Mouse (Mus musculus): ENCODE data around the gene Klhl29.
A peak's percentile ranks its signal among the peaks of the same experiment; 100 is the strongest.

Gene Klhl29

GRCm38 (mm10) chr12:5250042-5250441 is 125.4 kb downstream of the Klhl29 start:
- DNase-seq = no peak

GRCm38 (mm10) chr12:5249068-5249467 is 126.4 kb downstream of the Klhl29 start:
- no peak for DNase-seq

- no peak for DNase-seq
These were observed 128.0 kb downstream of the Klhl29 start for GRCm38 (mm10) chr12:5247505-5247904.

GRCm38 (mm10) chr12:5246721-5247341 is 128.7 kb downstream of the Klhl29 start:
- no peak for DNase-seq

- no peak for DNase-seq
These were observed 129.3 kb downstream of the Klhl29 start for GRCm38 (mm10) chr12:5246193-5246621.

- no peak for DNase-seq
These were observed 130.3 kb downstream of the Klhl29 start for GRCm38 (mm10) chr12:5245207-5245597.

GRCm38 (mm10) chr12:5244431-5245206 is 130.9 kb downstream of the Klhl29 start:
- DNase-seq = no peak

GRCm38 (mm10) chr12:5243867-5244266 is 131.6 kb downstream of the Klhl29 start:
- peak; percentile 65 for DNase-seq

GRCm38 (mm10) chr12:5243449-5243848 is 132.0 kb downstream of the Klhl29 start:
- no peak for DNase-seq

- DNase-seq = no peak
These were observed 132.7 kb downstream of the Klhl29 start for GRCm38 (mm10) chr12:5242551-5243330.

- no peak for DNase-seq
These were observed 135.8 kb downstream of the Klhl29 start for GRCm38 (mm10) chr12:5239451-5240245.

GRCm38 (mm10) chr12:5237078-5237477 is 138.4 kb downstream of the Klhl29 start:
- no peak for DNase-seq

GRCm38 (mm10) chr12:5235596-5235995 is 139.9 kb downstream of the Klhl29 start:
- no peak for DNase-seq

- DNase-seq = no peak
These were observed 145.0 kb downstream of the Klhl29 start for GRCm38 (mm10) chr12:5230504-5230903.

GRCm38 (mm10) chr12:5226676-5227654 is 148.5 kb downstream of the Klhl29 start:
- DNase-seq = no peak

- DNase-seq = peak; percentile 48
These were observed 151.9 kb downstream of the Klhl29 start for GRCm38 (mm10) chr12:5223595-5223994.

GRCm38 (mm10) chr12:5222439-5223202 is 152.9 kb downstream of the Klhl29 start:
- no peak for DNase-seq

GRCm38 (mm10) chr12:5219913-5220575 is 155.4 kb downstream of the Klhl29 start:
- peak; percentile 21 for DNase-seq

- DNase-seq = no peak
These were observed 159.4 kb downstream of the Klhl29 start for GRCm38 (mm10) chr12:5215836-5216747.

Data from cerebellum, adult 9-10 months (tissue).